Mouse (Mus musculus): ENCODE results near the gene Tfdp2.

Tfdp2 gene

DNA sequence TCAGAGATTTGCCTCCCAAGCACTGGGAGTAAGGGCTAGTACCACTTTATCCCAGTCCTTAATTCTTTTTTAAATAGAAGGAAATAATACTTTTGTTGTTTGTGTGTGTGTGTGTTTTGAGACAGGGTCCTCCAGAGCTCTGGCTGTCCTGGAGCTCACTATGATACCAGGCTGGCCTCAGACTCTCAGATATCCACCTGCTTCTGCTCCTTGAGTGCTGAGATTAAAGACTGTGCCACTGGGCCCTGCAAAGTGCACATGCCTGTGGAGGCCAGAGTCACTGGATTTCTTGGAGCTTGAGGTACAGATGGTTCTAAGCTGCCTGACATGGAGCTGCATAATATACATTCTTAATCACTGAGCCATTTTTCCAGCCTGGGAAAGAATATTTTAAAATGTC is 32.2 kb downstream of the Tfdp2 start:
- no peak for DNase-seq (ENCODE audit: low spot score)

DNA sequence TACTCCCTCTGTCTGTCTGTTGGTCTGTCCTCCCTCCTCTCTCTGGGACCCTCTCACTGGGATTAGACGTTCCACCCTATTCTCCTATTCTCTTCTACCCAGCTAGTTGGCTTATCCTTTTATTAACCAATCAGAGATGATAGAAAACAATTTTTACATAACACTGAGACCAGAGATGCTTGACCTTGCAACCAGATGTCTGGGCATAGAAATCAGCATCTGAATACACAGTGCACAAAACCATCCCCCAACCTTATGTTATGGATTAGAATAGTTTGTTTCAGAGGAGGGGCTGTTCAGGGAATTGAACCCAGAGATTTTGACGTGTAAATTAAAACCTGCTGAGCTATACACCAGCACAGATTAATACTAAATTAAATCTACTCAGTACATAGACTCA is 34.2 kb downstream of the Tfdp2 start:
- DNase-seq (ENCODE audit: low spot score), result no peak

DNA sequence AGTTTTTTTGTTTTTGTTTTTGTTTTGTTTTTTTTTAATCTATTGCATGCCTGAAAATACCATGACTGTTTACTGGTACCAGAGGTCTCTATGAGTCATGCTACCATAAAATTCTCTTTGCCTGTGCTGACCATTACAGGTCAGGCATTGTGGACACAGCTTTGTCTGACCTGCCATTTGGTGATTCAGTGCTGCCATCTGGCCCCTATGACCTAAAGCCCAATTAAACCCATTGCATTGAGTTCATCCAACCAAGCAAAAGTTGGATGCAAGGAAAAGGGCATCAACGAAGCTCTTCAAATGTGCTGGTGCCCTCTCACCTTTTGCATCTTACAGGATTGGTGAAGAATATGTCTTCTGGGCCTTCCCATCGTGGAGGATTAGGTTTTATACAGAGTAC is 39.4 kb downstream of the Tfdp2 start:
- DNase-seq (ENCODE audit: low spot score), result no peak

DNA sequence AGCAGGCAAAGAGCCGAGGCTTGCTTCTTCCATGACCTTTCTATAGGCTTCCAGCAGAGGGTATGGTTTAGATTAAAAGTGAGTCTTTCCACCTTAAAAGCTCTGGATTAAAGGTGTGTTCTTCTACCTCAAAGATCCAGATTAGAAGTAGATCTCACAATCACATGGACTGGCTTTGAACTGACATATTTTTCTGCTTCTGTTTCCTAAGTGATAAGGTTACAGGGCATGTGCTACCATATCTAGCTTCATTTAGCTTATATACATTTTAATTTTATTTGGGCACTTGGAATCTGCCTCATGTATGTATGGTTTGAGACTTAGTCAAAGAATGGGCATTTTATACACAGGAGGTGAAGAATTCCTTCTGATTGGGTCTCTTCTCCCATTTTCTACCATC is 41.3 kb downstream of the Tfdp2 start:
- no peak for DNase-seq (ENCODE audit: low spot score)

DNA sequence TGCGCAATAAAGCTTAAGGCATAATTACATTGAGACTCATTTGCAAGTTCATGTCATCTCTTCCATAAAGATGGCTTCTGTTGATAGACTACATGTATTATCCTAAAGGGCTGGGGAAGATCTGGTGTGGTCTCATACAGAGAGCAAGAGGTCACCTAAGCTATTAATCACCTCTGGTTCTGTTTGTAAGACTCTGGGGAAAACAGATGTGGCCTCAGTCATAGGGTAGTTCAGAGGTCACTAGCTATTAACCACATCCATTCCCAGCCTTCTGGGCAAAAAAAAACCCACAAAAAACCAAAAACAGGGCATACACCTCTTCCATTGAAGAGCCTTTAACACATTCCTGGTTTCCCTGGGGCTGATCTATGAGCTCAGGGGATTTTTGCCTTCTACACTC is 42.2 kb downstream of the Tfdp2 start:
- no peak for DNase-seq (ENCODE audit: low spot score)

DNA sequence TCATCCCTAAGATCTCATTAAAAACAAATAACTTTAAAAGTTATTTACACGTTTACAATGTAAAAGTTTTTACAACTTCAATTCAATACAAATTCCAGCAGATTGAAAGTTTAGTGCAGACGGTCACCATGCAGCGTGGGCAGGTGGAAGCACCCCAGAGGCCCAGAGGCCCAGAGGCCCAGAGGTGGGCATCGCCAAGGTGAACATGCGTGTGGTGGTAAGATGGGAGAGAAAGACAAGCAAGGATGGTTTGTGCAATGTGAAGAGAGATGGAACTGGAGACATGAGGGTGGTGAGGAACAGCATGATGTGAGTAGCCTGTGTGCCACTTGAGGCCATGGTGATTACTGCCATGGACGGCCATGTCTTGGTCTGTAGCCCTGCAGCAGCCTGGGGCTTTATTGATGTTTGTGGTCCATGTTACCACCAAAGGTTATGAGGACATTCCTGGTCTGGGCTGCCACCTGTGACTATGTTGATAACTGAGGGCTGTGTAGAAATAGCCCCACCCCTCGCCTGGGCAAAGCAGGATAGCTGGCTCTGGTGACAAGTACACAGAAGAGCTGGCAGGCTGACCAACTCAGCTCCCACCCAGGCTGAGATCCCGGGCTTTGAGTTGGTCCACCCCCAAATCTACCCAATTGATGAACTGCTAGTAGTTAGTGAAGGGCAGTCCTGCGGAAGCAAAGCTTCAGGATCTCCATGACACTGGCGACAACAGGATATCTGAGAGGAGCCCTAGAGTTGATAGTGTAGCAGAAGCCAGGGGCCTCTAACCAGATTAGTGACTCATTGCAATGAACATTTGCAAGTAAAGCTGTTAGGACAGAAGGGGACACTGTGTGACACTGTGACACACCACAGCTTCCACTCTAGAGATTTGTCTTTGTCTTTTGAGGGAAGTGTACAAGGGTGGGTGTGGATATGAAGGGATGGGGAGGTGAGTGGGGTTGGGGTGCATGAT is 45.3 kb downstream of the Tfdp2 start:
- DNase-seq (ENCODE audit: low spot score), result no peak

DNA sequence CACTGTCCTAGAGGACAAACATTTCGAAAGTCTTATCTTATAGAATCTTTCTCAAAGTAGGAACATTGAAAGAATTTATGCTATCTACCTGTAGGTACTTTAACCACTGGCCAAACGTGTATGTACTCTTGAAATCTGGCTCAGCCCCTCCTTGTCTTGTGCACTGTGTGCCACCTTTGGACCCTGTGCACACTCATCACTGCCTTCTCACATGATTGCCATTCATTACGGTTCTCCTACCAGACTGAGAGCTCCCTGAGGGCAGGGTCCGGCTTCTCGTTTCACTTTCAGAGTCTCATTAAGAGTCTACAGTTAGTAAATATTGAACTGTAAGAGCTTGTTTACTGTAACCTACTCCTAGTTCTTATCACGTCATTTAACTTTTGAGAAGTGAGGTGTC is 47.8 kb downstream of the Tfdp2 start:
- no peak for DNase-seq (ENCODE audit: low spot score)

DNA sequence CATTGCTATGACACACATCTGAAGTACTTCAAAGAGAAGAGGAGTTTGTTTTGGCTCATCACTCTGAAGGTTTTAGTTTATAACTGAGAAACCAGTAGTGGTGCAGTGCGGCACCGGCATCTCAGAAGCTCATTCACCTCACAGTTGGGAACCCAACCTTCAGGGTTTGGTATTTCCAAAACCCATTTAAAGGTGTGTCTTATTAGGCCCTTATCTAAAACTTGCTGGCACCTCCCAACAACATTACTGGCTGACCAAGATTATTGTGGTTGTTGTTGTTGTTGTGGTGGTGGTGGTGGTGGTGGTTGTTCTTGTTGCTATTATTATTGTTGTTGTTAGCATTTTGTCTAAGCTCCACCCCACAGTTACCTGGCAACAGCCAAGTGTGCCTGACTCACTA is 58.7 kb downstream of the Tfdp2 start:
- DNase-seq (ENCODE audit: low spot score), result no peak

DNA sequence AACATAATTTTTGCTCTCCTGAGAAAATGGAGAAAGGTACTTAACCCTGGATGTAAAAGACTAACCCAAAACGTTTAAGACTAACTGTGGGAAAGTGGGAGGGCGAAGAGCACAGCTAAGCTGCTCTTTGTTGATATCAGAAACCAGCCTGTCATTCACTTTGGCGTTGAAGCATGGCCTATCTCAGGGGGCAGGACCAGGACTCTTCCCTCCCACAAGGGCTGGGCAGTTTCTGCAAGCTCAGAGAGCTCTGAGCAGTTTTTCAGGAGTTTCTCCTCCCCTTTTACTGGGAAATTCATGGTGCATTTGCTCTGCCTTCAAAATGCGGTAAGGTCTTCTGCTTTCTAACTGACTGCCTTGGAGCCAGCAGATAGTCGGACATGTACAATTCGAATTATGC is 62.4 kb downstream of the Tfdp2 start:
- DNase-seq (ENCODE audit: low spot score), result no peak

DNA sequence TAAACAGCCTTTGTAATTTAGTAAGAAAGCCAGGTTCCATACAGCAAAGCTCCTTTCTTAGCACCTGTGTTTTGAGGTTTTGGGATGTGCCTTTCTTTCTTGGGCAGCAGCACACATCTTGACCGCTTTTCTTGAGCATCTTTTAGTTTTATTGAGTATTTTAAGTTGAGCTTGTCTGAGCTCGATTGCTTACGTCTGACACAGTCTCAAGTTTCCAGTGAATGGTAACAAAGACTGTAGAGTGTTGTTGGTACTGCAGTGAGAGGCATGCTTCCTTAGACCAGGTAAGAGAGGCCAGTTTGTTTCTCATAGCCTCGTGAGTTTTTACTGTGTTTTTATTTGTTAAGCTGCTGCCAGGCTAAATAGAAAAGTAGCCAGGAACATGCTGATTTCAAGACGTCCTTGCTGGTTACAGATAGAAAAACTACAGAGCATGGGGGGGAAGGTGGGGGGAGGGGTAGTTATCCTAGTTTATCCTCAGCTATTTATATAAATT is 63.0 kb downstream of the Tfdp2 start:
- DNase-seq (ENCODE audit: low spot score), result no peak

DNA sequence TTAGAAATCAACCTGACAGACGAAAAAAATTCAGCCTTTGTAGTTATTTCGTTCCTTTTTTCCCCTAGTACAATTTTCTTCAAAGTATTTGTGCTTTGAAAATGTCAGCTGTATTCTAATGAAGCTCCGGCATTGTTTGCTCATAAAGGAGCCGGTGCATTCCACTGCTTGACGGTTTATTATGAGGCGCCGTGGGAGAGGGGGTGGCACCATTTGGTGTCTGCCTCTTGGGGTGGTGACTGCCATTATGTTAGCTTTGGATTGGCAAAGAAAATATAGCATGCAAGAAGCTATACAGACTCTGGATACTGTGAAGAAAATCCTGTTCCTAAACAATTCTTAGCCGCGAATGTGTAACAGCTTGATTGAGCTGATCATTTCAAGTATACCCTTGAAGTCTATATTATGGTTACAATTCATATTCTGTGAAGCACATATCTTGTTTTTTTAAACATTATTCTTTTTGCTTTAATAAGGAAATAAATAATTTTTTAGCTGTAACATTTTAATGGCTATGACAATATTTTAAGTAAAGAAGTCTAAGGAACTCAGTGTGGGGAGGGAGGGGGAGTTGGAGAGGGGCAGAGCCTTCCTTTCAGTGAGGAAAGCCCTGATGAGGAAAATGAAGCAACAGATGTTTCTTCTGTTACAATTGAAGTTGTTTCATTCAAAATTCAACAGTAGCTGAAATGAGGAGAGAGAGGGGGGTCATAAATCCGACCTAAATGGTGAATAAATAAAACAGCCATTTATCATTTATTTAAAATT is 63.9 kb downstream of the Tfdp2 start:
- peak; percentile 10 for DNase-seq (ENCODE audit: low spot score)

DNA sequence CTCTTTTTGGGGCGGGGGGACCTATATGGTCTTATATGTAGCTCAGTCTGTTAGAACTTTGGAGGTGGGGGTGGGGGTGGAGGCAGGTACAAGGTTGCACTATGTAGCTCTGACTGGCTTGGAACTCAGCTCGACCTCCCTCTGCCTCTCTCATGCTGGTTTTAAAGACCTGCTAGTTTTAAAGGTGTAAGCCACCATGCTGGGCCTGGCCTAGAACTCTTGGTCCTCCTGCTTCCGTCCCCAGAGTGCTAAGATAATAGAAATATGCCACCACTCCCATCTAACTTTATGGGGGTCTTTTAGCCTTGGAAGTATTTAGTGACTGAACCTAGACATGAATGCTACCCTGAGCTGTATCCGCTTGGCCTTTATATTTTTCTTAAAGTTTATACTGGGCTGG is 65.0 kb downstream of the Tfdp2 start:
- DNase-seq (ENCODE audit: low spot score), result no peak

DNA sequence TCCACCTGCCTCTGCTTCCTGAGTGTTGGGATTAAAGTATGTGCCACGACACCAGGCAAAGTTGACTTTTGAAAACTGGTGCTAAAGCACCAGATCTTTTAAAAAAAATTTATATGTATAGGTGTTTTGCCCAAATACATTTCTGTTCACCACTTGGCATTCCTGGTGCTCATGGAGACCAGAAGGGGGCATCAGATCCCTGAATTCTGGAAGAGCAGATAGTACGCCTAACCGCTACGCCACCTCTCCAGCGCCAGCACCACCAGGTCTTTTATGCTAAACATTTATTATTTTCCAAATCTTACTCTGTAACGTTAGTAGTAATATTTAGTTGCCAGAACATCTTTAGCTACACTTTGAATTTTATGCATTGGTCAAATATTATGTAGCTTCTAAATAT is 65.9 kb downstream of the Tfdp2 start:
- no peak for DNase-seq (ENCODE audit: low spot score)

DNA sequence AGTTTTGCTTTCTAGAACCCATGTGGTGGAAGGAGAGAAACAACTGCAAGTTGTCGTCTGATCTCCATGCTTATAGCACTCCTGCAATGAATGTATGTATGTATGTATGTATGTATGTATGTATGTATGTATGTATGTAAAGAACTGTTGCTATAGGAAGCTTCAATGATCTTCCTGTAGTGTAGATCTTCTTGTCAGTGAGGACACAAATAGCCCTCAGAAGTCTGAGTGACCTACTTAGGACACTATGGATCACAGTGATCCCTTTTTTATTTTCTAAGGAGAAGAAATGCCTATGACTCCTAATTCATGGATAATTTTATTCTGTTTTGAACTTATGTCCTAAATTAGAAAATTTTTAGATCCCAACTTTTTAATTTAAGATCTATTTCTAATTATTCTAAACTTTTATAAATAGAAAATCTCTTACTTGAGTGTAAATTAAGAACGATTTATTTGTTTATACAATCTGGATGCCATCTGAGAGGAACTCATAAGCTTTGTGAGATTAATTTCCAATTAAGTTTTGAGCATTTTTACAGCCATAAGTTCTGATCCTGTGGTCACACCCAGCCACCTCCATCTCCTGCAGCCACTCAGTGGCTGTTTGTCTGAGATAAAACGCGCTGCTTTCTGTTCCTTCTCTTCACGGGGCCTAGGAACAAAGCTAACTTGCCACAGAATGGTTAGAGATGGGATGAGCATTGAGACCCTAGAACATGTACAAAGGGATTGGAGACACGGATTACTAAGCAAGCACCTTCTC is 70.9 kb downstream of the Tfdp2 start:
- no peak for DNase-seq (ENCODE audit: low spot score)

DNA sequence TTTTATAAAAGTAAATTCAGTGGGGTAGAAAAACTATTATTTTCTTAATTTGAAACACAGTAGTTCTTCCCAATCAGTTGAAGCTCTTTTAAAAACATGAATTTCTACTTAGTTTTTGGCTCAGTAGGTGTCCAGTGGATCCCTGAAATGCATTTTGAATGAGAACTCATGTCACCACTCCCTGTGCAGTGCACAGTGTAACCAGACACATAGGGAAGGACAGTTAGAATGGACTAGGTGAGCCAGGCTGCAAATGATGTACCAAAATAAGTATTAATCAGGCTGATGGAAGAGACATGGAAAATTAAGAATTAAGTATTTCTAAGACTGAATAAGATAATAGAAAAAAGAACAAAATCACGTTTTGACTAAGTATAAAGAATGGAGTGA is 71.5 kb downstream of the Tfdp2 start:
- no peak for DNase-seq (ENCODE audit: low spot score)

DNA sequence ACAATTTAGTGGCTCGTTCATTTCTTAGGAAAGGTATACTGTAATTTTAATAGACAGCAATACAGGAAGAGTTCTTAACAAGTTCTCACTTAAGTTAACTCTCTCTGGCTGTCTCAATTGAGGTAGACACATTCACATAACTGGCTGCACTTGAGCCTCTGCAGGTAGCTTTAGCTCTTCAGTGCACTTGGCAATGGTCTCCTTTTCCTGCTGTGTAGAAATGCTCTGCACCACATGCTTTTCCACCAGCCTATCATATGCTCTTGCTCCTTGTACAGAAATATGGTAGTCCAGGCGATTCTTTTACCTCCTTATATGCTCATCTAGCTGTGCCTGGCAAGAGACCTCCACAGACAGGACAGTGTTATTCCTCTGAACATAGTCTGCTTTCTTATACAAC is 73.7 kb downstream of the Tfdp2 start:
- DNase-seq (ENCODE audit: low spot score), result no peak

DNA sequence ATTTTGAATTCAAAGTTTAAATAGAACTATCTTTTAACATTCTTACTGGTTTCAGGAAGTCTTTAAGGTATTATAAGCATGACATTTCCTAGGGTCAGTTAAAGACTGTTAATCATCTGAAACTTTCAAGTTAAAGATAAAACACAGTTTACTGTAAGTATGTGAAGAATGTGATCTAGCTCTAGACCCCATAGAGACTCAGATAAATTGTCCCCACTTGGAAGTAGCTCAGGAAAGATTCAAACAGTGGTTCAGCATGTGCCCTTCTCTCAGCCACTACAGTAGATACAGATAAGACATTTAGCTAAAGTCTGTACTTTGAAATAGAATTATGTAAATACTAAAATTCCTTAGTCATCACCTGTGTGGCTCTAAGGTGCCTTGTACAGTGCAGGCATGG is 79.5 kb downstream of the Tfdp2 start:
- no peak for DNase-seq (ENCODE audit: low spot score)

DNA sequence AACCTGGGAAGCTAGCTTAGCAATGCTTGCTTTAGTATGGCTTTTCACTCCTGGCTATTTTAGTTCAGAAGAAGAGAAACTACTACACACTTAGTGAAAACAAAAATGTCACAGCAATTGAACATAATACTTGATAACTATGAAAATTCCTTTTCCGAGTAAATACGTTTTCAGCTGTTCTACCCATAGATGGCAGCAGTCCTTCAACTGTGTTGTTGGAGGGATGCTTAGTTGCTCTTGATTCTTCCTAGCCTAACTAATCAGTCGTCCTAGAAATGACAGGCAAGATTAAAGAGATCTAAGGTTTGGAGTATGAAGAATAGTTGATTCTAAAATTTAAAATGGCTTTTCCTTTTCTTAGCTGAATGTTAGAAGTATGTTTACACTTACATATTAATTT is 85.4 kb downstream of the Tfdp2 start:
- DNase-seq (ENCODE audit: low spot score), result no peak

DNA sequence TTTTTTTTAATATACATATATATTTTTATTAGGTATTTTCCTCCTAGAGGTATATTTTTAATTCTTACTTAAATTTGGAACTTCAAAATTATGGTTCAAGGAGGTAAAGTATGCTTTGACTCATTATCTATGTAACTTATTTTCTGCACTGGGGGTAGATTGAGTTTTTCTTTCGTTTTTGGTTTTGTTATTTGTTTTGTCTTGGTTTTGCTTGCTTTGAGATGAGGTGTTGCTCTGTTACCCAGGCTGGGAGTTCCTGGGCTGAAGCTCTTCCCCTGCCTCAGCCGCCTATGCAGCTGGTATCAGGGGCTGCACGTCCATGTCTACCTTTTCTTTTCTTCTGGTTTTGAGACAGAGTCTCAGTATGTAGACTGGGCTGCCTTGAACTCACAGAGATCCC is 86.0 kb downstream of the Tfdp2 start:
- DNase-seq (ENCODE audit: low spot score), result no peak

DNA sequence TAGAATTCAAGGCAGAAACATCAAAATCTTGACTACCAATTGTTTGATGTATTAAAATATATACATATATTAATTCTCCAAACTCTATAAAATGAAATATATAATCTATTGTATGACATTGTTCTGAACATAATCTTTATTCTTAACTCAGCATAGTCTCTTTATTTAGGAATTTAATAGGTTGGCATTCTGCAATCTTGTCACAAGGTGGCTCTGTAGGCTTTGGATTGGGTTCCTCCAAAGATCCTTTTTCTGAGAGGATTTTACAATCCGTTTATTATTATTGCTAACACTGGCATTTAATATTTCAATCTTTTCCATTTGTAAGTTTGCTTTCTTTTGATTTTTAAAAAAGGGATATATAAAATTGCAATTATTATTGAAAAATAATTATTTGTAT is 88.8 kb downstream of the Tfdp2 start:
- DNase-seq (ENCODE audit: low spot score), result no peak

DNA sequence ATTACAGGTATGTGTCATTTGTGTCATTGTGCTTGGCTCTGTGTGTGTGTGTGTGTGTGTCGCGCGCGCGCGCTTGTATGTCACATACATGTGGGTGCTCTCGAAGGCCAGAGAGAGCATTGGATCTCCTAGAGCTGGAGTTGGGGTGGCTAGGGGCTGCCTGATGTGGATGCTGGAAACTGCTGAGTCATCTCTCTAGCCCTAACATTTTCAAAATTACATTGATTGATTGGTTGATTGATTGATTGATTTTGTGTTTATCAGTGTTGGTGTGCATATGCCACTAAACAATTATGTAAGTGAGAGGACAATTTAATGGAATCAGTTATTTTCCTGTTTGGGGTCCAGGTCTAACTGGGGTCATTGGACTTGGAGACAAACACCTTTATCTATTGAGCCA is 96.1 kb downstream of the Tfdp2 start:
- no peak for DNase-seq (ENCODE audit: low spot score)

DNA sequence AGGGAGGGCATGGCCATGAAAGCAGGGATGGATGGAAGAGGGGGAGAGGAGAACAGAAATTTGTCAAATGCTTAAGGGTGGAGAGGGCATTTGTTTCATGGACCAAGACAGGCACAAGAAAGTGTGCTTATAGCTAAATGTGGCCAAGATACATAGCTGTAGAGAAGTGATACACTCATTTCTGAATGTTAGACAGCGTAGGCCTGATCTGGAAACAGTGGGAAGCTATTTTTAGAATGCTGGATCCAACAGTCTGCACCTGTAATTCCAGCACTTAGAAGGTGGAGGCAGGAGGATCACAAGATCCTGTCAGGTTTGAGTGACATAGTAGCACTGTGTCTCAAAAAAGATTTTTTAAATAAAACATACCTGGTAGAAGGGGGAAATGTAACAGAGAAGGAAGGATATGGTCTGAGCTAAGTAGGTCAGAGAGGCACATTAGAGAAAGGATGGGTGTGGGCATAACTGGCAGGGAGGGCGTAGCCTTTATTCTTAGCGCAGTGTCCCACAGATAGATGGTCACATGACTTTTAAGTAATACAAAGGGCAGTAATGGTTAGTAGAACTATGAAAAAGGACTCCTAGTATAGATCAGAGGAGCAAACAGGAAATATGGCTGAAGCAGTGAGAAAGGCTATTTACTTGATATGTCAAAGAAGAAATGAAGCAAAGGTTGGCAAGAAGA is 103.4 kb downstream of the Tfdp2 start:
- no peak for DNase-seq (ENCODE audit: low spot score)

Measured in urinary bladder, postnatal 14 days (tissue).